Mouse (Mus musculus) lung, postnatal 0 days (tissue): ENCODE measurements around the gene Gm9573. TPM values are rescaled to one million over a fixed set of nuclear protein-coding genes. Genes with fewer than 3 reads are reported as not detected.
A peak's percentile ranks its signal among the peaks of the same experiment; 100 is the strongest.

Experiments
- ATAC-seq: fragments of 200-750 bp; cut with Nextera tagmentation; 2 replicates; pipeline ENCODE4 v1.8.0; 2017; ENCODE audit warnings: moderate library complexity
- DNase-seq: peaks from one replicate; pipeline ENCODE4 v3.0.0-alpha.2; 2016; ENCODE audit warnings: low spot score
- H3K27ac ChIP-seq: fragments of 300-500 bp; sonication (generic); 2 replicates; pipeline ENCODE4 v1.5.1; 2014; ENCODE audit warnings: antibody characterized with exemption, mild to moderate bottlenecking, low read length, mixed read lengths
- H3K27me3 ChIP-seq: fragments of 300-500 bp; sonication (generic); replicated peaks from 2 replicates; pipeline ENCODE4 v1.6.1; 2014; ENCODE audit warnings: low read length, mixed read lengths; ENCODE audit not compliant: insufficient read depth
- H3K36me3 ChIP-seq: fragments of 300-500 bp; sonication (generic); 2 replicates; pipeline ENCODE4 v1.6.1; 2014; ENCODE audit warnings: low read length, mixed read lengths; ENCODE audit not compliant: insufficient read depth
- H3K4me1 ChIP-seq: fragments of 300-500 bp; sonication (generic); 2 replicates; pipeline ENCODE4 v1.6.1; 2014; ENCODE audit warnings: antibody characterized with exemption, low read depth, low read length, mixed read lengths; ENCODE audit not compliant: insufficient read depth
- H3K4me2 ChIP-seq: fragments of 300-500 bp; sonication (generic); replicated peaks from 2 replicates; pipeline ENCODE4 v1.6.1; 2014; ENCODE audit warnings: low read depth, mild to moderate bottlenecking, low read length, moderate library complexity, mixed read lengths
- H3K4me3 ChIP-seq: fragments of 300-500 bp; sonication (generic); 2 replicates; pipeline ENCODE4 v1.5.1; 2014; ENCODE audit warnings: low read depth, low read length
- H3K9ac ChIP-seq: fragments of 300-500 bp; sonication (generic); replicated peaks from 2 replicates; pipeline ENCODE4 v1.6.1; 2014; ENCODE audit warnings: low read depth, mild to moderate bottlenecking
- H3K9me3 ChIP-seq: fragments of 300-500 bp; sonication (generic); 2 replicates; pipeline ENCODE4 v1.6.1; 2016; ENCODE audit warnings: low read length, mixed read lengths
- CTCF ChIP-seq: IDR thresholded peaks from 2 replicates; pipeline ENCODE4 v1.5.1; 2016; ENCODE audit warnings: antibody characterized with exemption, mild to moderate bottlenecking
- EP300 ChIP-seq: IDR thresholded peaks from 2 replicates; pipeline ENCODE4 v1.6.1; 2016; ENCODE audit warnings: antibody characterized with exemption, mild to moderate bottlenecking, control low read depth
- WGBS: fragments of 180-500 bp; shearing (Covaris S2); extraction: QIAGEN DNeasy Blood & Tissue Kit; methylation state at CpG from one replicate; pipeline ENCODE4 v1.1.7; 2014; 5-methylcytosine and 5-hydroxymethylcytosine counted together
- polyA plus RNA-seq: library from polyadenylated mRNA; unstranded; fragments of >200 nt; fragmentation: Nextera tagmentation; extraction: Ambion mirVana; gene quantifications from 2 replicates; pipeline ENCODE4 v1.2.1, GENCODE M21; 2015

Gm9573 gene
- polyA plus RNA-seq, result not detected in 2 replicates

GRCm38 (mm10) chr17:35626537-35626936, at the start of gene Gm9573:
TSS of gene Gm9573 (minus strand) at chr17:35626637.
- Histone ChIP-seq H3K27me3 (no peaks in the 10 kb centered on the region), H3K36me3 (no peaks in the 10 kb centered on the region), H3K4me1 (no peaks in the 10 kb centered on the region), H3K9ac (no peak within 1 kb of the TSS), H3K9me3 (no peaks in the 10 kb centered on the region), H3K27ac (no peak within 1 kb of the TSS), H3K4me2 (no peak within 1 kb of the TSS), H3K4me3 (no peak within 1 kb of the TSS)
- ATAC-seq (no peak), DNase-seq (no peak)
- WGBS, result 60% methylated on average over 7 of the region's 7 CpGs
- TF ChIP-seq EP300, result no peak
- TF ChIP-seq CTCF, result no peak

- Histone ChIP-seq H3K4me2 (peak within 1 kb of the TSS; percentile 70), H3K4me3 (peak within 1 kb of the TSS; percentile 55), H3K4me1 (0 out of 2 replicates have a peak, but pooled peaks cover 6% of the 10 kb centered on the region), H3K27me3 (no peaks in the 10 kb centered on the region), H3K27ac (0 out of 2 replicates have a peak within 1 kb of the TSS, but pooled peaks have one; percentile 1), H3K9me3 (no peaks in the 10 kb centered on the region), H3K36me3 (no peaks in the 10 kb centered on the region), H3K9ac (peak within 1 kb of the TSS; percentile 82)
- DNase-seq (peak; percentile 98), ATAC-seq (peak; percentile 99)
- TF ChIP-seq CTCF (0 out of 2 replicates have a peak, but pooled peaks have one; percentile 26), EP300 (no peak)
- WGBS, result under 1% methylated on average over 23 of the region's 23 CpGs
Observed at GRCm38 (mm10) chr17:35673416-35674035, 47.1 kb upstream of the Gm9573 start, which contains the start of gene Gtf2h4. TSS of gene Gtf2h4 (minus strand) at chr17:35673739.

- no peak overlapping the region for H3K27ac ChIP-seq
- H3K4me2 ChIP-seq, result no peak overlapping the region
- H3K27me3 ChIP-seq, result no peaks in the 10 kb centered on the region
- DNase-seq (no peak), ATAC-seq (no peak)
- no peaks in the 10 kb centered on the region for H3K9me3 ChIP-seq
- H3K9ac ChIP-seq, result no peak overlapping the region
- WGBS, result 79% methylated on average over 6 of the region's 6 CpGs
- TF ChIP-seq CTCF (no peak), EP300 (no peak)
- no peaks in the 10 kb centered on the region for H3K36me3 ChIP-seq
- H3K4me3 ChIP-seq, result no peak overlapping the region
- 0 out of 2 replicates have a peak, but pooled peaks cover 6% of the 10 kb centered on the region for H3K4me1 ChIP-seq
Observed at GRCm38 (mm10) chr17:35672527-35672926, 46.1 kb upstream of the Gm9573 start.

- Histone ChIP-seq H3K36me3 (no peaks in the 10 kb centered on the region), H3K27me3 (no peaks in the 10 kb centered on the region), H3K27ac (no peak overlapping the region), H3K4me2 (no peak overlapping the region), H3K4me3 (no peak overlapping the region), H3K9ac (no peak overlapping the region), H3K4me1 (peaks cover 8% of the 10 kb centered on the region; the same call in 1 of the 2 replicates), H3K9me3 (no peaks in the 10 kb centered on the region)
- WGBS, result 71% methylated on average over 6 of the region's 6 CpGs
- no peak for ATAC-seq
- DNase-seq, result no peak
- TF ChIP-seq CTCF (no peak), EP300 (no peak)
Observed at GRCm38 (mm10) chr17:35671846-35672245, 45.4 kb upstream of the Gm9573 start.

DNA sequence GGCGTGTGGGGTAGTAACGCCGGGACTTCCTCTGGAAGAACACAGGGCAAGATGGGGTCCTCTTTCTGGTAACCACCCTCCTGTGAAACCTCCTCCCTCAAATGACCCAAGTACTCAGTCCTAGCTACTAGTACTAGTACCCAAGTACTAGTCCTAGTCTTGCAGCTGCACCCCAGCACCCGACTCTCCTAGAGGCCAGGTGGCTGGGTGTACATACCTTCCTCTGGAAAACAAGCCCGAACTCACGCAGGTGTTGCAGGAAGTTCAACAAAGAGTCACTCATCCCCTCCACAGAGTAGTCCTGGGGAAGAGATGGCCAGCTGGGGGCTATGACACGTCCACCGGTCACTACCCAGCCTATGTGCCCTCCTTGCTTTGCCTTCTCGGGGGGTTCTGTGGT, 43.3 kb upstream of the Gm9573 start:
- no peaks in the 10 kb centered on the region for H3K36me3 ChIP-seq
- no peak for DNase-seq
- no peak overlapping the region for H3K4me3 ChIP-seq
- H3K9me3 ChIP-seq, result no peaks in the 10 kb centered on the region
- peaks cover 10% of the 10 kb centered on the region; the same call in 1 of the 2 replicates for H3K4me1 ChIP-seq
- no peaks in the 10 kb centered on the region for H3K27me3 ChIP-seq
- WGBS, result 86% methylated on average over 9 of the region's 9 CpGs
- H3K4me2 ChIP-seq, result no peak overlapping the region
- H3K27ac ChIP-seq, result no peak overlapping the region
- TF ChIP-seq EP300 (no peak), CTCF (no peak)
- ATAC-seq, result no peak
- no peak overlapping the region for H3K9ac ChIP-seq

- ATAC-seq (peak; percentile 88), DNase-seq (peak; percentile 96)
- 3% methylated on average over 61 of the region's 61 CpGs for WGBS
- Histone ChIP-seq H3K9ac (peak within 1 kb of the TSS; percentile 68), H3K27me3 (no peaks in the 10 kb centered on the region), H3K4me2 (peak within 1 kb of the TSS; percentile 94), H3K27ac (peak within 1 kb of the TSS; percentile 82), H3K36me3 (0 out of 2 replicates have a peak, but pooled peaks cover 5% of the 10 kb centered on the region), H3K4me1 (peaks cover 4% of the 10 kb centered on the region; the same call in 1 of the 2 replicates), H3K4me3 (peak within 1 kb of the TSS; percentile 65), H3K9me3 (no peaks in the 10 kb centered on the region)
- TF ChIP-seq EP300, result no peak
- peak; percentile 22; the same call in 1 of the 2 replicates for TF ChIP-seq CTCF
Observed at GRCm38 (mm10) chr17:35667334-35668065, 41.1 kb upstream of the Gm9573 start, which contains the start of gene Vars2. TSS of gene Vars2 (minus strand) at chr17:35667592.
